Mouse (Mus musculus): Measurements from ENCODE around the gene Tgif1. TPM values are rescaled to one million over a fixed set of nuclear protein-coding genes. Genes with fewer than 3 reads are reported as not detected.

Tgif1 gene
- polyA plus RNA-seq, 1 experiment from 2014 or later = 16.4 TPM

GRCm38 (mm10) chr17:70890571-70890970 is 37.2 kb upstream of the Tgif1 start:
- ATAC-seq (no peak), DNase-seq (no peak)
- no peak overlapping the region for H3K27ac ChIP-seq (ENCODE audit: low read depth)
- no peaks in the 10 kb centered on the region for H3K36me3 ChIP-seq (replicated peaks; ENCODE audit: insufficient read depth, low read length)
- no peak overlapping the region for H3K4me2 ChIP-seq (ENCODE audit: low read depth, low read length)
- H3K27me3 ChIP-seq (ENCODE audit: insufficient read depth, low read length) = no peaks in the 10 kb centered on the region
- H3K9me3 ChIP-seq (ENCODE audit: low read length) = no peaks in the 10 kb centered on the region
- no peak overlapping the region for H3K9ac ChIP-seq (replicated peaks)
- no peaks in the 10 kb centered on the region for H3K4me1 ChIP-seq (ENCODE audit: insufficient read depth)
- no peak overlapping the region for H3K4me3 ChIP-seq (ENCODE audit: low read depth, low read length)
- WGBS (ENCODE audit: insufficient replicate concordance) = 73% methylated on average over 8 of the region's 8 CpGs
- TF ChIP-seq EP300 (IDR thresholded peaks at IDR 0.05; ENCODE audit: low read depth) (no peak), CTCF (IDR thresholded peaks at IDR 0.05; ENCODE audit: low read depth) (no peak)

- H3K27ac ChIP-seq (ENCODE audit: low read depth) = no peak overlapping the region
- DNase-seq (no peak), ATAC-seq (no peak)
- H3K27me3 ChIP-seq (ENCODE audit: insufficient read depth, low read length) = no peaks in the 10 kb centered on the region
- H3K9ac ChIP-seq (replicated peaks) = no peak overlapping the region
- H3K9me3 ChIP-seq (ENCODE audit: low read length) = no peaks in the 10 kb centered on the region
- no peaks in the 10 kb centered on the region for H3K36me3 ChIP-seq (replicated peaks; ENCODE audit: insufficient read depth, low read length)
- TF ChIP-seq CTCF (IDR thresholded peaks at IDR 0.05; ENCODE audit: low read depth) (no peak), EP300 (IDR thresholded peaks at IDR 0.05; ENCODE audit: low read depth) (no peak)
- no peak overlapping the region for H3K4me3 ChIP-seq (ENCODE audit: low read depth, low read length)
- WGBS (ENCODE audit: insufficient replicate concordance) = 83% methylated on average over 10 of the region's 10 CpGs
- no peak overlapping the region for H3K4me2 ChIP-seq (ENCODE audit: low read depth, low read length)
- H3K4me1 ChIP-seq (ENCODE audit: insufficient read depth) = no peaks in the 10 kb centered on the region
Observed at GRCm38 (mm10) chr17:70888657-70889056, 35.3 kb upstream of the Tgif1 start.

GRCm38 (mm10) chr17:70887848-70888247 is 34.5 kb upstream of the Tgif1 start:
- H3K4me3 ChIP-seq (ENCODE audit: low read depth, low read length) = no peak overlapping the region
- no peak overlapping the region for H3K27ac ChIP-seq (ENCODE audit: low read depth)
- H3K9ac ChIP-seq (replicated peaks) = no peak overlapping the region
- H3K4me1 ChIP-seq (ENCODE audit: insufficient read depth) = no peaks in the 10 kb centered on the region
- H3K9me3 ChIP-seq (ENCODE audit: low read length) = no peaks in the 10 kb centered on the region
- no peaks in the 10 kb centered on the region for H3K27me3 ChIP-seq (ENCODE audit: insufficient read depth, low read length)
- ATAC-seq (no peak), DNase-seq (no peak)
- TF ChIP-seq EP300 (IDR thresholded peaks at IDR 0.05; ENCODE audit: low read depth) = no peak
- TF ChIP-seq CTCF (IDR thresholded peaks at IDR 0.05; ENCODE audit: low read depth) = no peak
- 85% methylated on average over 9 of the region's 9 CpGs for WGBS (ENCODE audit: insufficient replicate concordance)
- no peak overlapping the region for H3K4me2 ChIP-seq (ENCODE audit: low read depth, low read length)
- no peaks in the 10 kb centered on the region for H3K36me3 ChIP-seq (replicated peaks; ENCODE audit: insufficient read depth, low read length)

- Histone ChIP-seq H3K9ac (replicated peaks) (no peak overlapping the region), H3K36me3 (replicated peaks; ENCODE audit: insufficient read depth, low read length) (no peaks in the 10 kb centered on the region), H3K27me3 (ENCODE audit: insufficient read depth, low read length) (no peaks in the 10 kb centered on the region), H3K4me1 (ENCODE audit: insufficient read depth) (no peaks in the 10 kb centered on the region), H3K4me2 (ENCODE audit: low read depth, low read length) (no peak overlapping the region), H3K27ac (ENCODE audit: low read depth) (no peak overlapping the region), H3K9me3 (ENCODE audit: low read length) (no peaks in the 10 kb centered on the region), H3K4me3 (ENCODE audit: low read depth, low read length) (no peak overlapping the region)
- 78% methylated on average over 16 of the region's 16 CpGs for WGBS (ENCODE audit: insufficient replicate concordance)
- TF ChIP-seq EP300 (IDR thresholded peaks at IDR 0.05; ENCODE audit: low read depth) (no peak), CTCF (IDR thresholded peaks at IDR 0.05; ENCODE audit: low read depth) (no peak)
- no peak for ATAC-seq
- DNase-seq = no peak
Observed at GRCm38 (mm10) chr17:70886641-70887391, 33.5 kb upstream of the Tgif1 start.

- H3K9me3 ChIP-seq (ENCODE audit: low read length) = no peaks in the 10 kb centered on the region
- H3K4me1 ChIP-seq (ENCODE audit: insufficient read depth) = no peaks in the 10 kb centered on the region
- H3K4me3 ChIP-seq (ENCODE audit: low read depth, low read length) = no peak overlapping the region
- H3K36me3 ChIP-seq (replicated peaks; ENCODE audit: insufficient read depth, low read length) = no peaks in the 10 kb centered on the region
- DNase-seq (no peak), ATAC-seq (no peak)
- H3K9ac ChIP-seq (replicated peaks) = no peak overlapping the region
- no peak overlapping the region for H3K4me2 ChIP-seq (ENCODE audit: low read depth, low read length)
- no peaks in the 10 kb centered on the region for H3K27me3 ChIP-seq (ENCODE audit: insufficient read depth, low read length)
- TF ChIP-seq EP300 (IDR thresholded peaks at IDR 0.05; ENCODE audit: low read depth) = no peak
- no peak for TF ChIP-seq CTCF (IDR thresholded peaks at IDR 0.05; ENCODE audit: low read depth)
- WGBS (ENCODE audit: insufficient replicate concordance) = 78% methylated on average over 5 of the region's 5 CpGs
- H3K27ac ChIP-seq (ENCODE audit: low read depth) = no peak overlapping the region
Observed at GRCm38 (mm10) chr17:70885868-70886267, 32.5 kb upstream of the Tgif1 start.

GRCm38 (mm10) chr17:70881934-70882333 is 28.6 kb upstream of the Tgif1 start:
- no peaks in the 10 kb centered on the region for H3K9me3 ChIP-seq (ENCODE audit: low read length)
- TF ChIP-seq CTCF (IDR thresholded peaks at IDR 0.05; ENCODE audit: low read depth) (no peak), EP300 (IDR thresholded peaks at IDR 0.05; ENCODE audit: low read depth) (no peak)
- no peak overlapping the region for H3K4me2 ChIP-seq (ENCODE audit: low read depth, low read length)
- no peaks in the 10 kb centered on the region for H3K36me3 ChIP-seq (replicated peaks; ENCODE audit: insufficient read depth, low read length)
- H3K27ac ChIP-seq (ENCODE audit: low read depth) = no peak overlapping the region
- H3K4me1 ChIP-seq (ENCODE audit: insufficient read depth) = no peaks in the 10 kb centered on the region
- no peaks in the 10 kb centered on the region for H3K27me3 ChIP-seq (ENCODE audit: insufficient read depth, low read length)
- no peak for DNase-seq
- no peak overlapping the region for H3K9ac ChIP-seq (replicated peaks)
- 82% methylated on average over 10 of the region's 10 CpGs for WGBS (ENCODE audit: insufficient replicate concordance)
- no peak overlapping the region for H3K4me3 ChIP-seq (ENCODE audit: low read depth, low read length)
- ATAC-seq = no peak

Data from liver, postnatal 0 days (tissue).